Mouse (Mus musculus): ENCODE results near the gene Tecta. TPM values are rescaled to one million over a fixed set of nuclear protein-coding genes. Genes with fewer than 3 reads are reported as not detected.

Tecta gene
- polyA plus RNA-seq, 1 experiment from 2014 or later = 0.10 TPM

DNA sequence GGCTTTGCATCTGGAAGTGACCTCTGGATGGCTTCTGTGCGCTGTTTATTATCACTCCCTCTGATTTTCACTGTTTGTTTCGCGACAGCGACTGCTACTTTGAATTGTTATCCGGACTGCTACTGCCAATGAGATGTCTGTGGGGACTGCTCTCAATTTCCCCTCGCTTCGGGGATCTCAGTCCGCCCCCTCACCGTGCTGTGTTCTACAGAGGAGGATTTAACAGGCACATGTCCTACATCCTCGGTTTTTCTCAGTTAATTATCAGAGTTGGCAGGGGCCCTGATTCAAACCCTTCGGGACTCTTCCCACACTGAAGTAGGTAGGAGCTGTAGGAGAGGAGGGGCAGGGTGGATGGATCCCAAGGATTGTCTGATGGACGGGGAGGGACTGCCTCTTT is 67.0 kb downstream of the Tecta start:
- 77% methylated on average over 12 of the region's 12 CpGs for WGBS
- no peak overlapping the region for H3K4me3 ChIP-seq
- 0 out of 2 replicates have a peak, but pooled peaks cover 5% of the 10 kb centered on the region for H3K27me3 ChIP-seq (replicated peaks; ENCODE audit: low read depth, poor library complexity, severe bottlenecking)
- DNase-seq (ENCODE audit: low spot score) = no peak
- no peaks in the 10 kb centered on the region for H3K9me3 ChIP-seq
- H3K36me3 ChIP-seq (replicated peaks) = no peaks in the 10 kb centered on the region
- H3K27ac ChIP-seq (replicated peaks) = no peak overlapping the region
- no peaks in the 10 kb centered on the region for H3K4me1 ChIP-seq

DNA sequence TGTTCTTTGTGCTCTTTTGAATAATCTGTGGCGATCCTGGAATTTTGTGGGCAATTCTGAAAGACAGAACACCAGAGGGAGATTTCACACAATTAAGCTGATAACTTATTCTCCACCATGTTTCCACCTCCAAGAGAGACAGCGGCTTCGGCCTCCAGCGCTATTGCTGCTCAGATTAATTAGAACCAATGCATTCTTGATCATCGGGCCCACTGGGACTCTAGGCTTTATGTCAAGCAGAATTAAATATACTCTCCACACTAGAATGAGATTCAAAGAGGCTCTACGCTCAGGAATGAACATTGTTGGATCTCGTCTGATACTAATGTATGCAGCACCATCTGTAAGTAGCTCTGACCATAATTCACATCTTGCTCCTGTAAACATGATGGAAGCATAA is 68.4 kb downstream of the Tecta start:
- Histone ChIP-seq H3K27ac (replicated peaks) (no peak overlapping the region), H3K4me1 (no peaks in the 10 kb centered on the region), H3K36me3 (replicated peaks) (no peaks in the 10 kb centered on the region), H3K9me3 (no peaks in the 10 kb centered on the region), H3K27me3 (replicated peaks; ENCODE audit: low read depth, poor library complexity, severe bottlenecking) (0 out of 2 replicates have a peak, but pooled peaks cover 14% of the 10 kb centered on the region), H3K4me3 (no peak overlapping the region)
- DNase-seq (ENCODE audit: low spot score) = no peak
- 92% methylated on average over 7 of the region's 7 CpGs for WGBS

DNA sequence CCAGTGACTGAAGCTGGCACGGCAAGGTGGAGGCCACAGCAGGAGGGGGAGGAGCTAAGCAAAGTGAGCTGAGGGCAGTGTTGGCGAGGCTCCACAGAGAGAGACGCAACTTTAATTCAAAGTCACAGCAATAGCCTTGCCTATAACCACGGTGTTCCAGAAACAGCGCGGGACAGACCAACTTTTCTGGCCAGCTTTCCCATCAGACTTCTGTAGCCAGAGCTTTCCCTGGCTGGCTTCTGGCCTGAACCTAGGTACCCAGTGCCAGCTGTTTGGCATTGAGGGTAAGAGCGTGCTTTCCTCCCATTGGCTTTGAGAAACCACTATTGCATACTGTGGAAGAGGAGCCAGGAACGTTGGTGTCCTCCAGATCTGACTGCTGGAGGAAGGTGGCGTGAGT is 70.0 kb downstream of the Tecta start:
- WGBS = 80% methylated on average over 9 of the region's 9 CpGs
- H3K4me3 ChIP-seq = no peak overlapping the region
- H3K4me1 ChIP-seq = no peaks in the 10 kb centered on the region
- H3K27me3 ChIP-seq (replicated peaks; ENCODE audit: low read depth, poor library complexity, severe bottlenecking) = peaks cover 20% of the 10 kb centered on the region
- H3K27ac ChIP-seq (replicated peaks) = no peak overlapping the region
- H3K9me3 ChIP-seq = no peaks in the 10 kb centered on the region
- no peak for DNase-seq (ENCODE audit: low spot score)
- H3K36me3 ChIP-seq (replicated peaks) = no peaks in the 10 kb centered on the region

DNA sequence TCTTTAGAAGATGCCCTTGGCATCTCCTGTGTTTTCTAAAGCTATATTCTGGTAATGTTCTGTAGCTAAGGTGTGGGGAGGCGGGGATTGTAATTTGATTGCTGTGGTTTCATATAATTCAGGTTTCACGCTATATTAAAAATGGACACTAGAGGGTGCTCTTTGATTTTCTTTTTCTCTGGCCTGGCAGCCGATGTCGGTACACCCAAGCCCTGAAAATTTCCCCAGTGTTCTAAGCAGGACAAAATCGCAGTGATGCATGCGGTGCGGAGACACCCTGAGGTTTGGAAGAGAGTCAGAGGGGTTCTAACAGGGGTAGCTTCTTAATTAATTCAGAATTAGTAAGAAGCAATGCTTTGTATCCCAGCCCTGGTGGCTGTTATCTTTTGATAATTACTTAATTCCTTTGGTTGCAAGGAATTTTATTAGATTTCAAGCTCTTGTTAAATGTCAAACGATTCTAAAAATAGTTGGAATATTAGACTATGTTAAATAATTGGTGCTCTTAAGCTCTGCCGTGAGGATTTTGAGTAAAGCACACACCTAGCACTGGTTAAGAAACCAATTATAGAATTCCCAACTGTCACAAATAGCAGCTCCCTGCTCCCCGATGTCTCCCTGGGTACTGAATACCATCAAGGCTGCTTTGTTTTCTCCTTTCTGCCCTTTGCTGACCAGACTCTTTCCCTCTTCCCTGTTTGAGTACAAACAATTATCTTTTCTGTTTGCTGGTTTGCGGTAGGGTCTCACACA is 72.9 kb downstream of the Tecta start:
- Histone ChIP-seq H3K27me3 (replicated peaks; ENCODE audit: low read depth, poor library complexity, severe bottlenecking) (peaks cover 24% of the 10 kb centered on the region), H3K4me3 (no peak overlapping the region), H3K27ac (replicated peaks) (no peak overlapping the region), H3K36me3 (replicated peaks) (no peaks in the 10 kb centered on the region), H3K4me1 (no peaks in the 10 kb centered on the region), H3K9me3 (no peaks in the 10 kb centered on the region)
- 29% methylated on average over 11 of the region's 11 CpGs for WGBS
- DNase-seq (ENCODE audit: low spot score) = no peak

DNA sequence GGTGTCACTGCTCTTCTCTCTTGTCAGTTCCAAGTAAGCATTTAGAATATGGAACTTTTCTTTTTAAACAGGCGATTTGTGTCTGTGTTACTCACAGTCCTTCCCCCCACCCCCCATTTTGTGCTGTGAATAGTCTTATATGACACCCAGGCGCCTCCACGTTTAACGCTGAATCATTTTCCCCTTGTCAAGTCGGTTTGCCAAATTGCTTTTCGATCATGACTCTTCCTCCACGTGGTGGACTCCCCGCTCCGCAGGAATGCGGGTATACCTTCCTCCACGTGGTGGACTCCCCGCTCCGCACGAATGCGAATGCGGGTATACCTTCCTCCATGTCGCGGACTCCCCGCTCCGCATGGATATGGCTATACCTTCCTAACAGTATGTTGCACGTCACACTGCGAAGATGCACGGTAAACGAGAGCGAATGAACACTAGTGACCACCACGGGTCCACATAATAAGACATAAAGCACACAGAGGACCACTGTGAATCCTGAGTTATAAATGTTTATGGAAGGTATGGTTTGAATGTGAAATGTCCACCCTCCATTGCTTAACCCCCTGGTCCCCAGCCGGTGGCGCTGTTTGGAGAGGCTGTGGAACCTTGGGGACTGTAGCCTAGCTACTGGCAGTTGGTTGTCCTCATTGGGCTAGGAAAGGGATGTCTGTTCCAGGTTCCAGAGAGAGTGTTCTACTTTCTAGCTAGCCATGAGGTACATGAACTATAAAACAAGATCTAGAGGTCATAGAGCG is 74.9 kb downstream of the Tecta start:
- Histone ChIP-seq H3K9me3 (0 out of 2 replicates have a peak, but pooled peaks cover 2% of the 10 kb centered on the region), H3K4me1 (no peaks in the 10 kb centered on the region), H3K27me3 (replicated peaks; ENCODE audit: low read depth, poor library complexity, severe bottlenecking) (peaks cover 24% of the 10 kb centered on the region), H3K4me3 (0 out of 2 replicates have a peak overlapping the region, but pooled peaks have one; percentile 6), H3K27ac (replicated peaks) (no peak overlapping the region), H3K36me3 (replicated peaks) (no peaks in the 10 kb centered on the region)
- no peak for DNase-seq (ENCODE audit: low spot score)
- 57% methylated on average over 29 of the region's 29 CpGs for WGBS

DNA sequence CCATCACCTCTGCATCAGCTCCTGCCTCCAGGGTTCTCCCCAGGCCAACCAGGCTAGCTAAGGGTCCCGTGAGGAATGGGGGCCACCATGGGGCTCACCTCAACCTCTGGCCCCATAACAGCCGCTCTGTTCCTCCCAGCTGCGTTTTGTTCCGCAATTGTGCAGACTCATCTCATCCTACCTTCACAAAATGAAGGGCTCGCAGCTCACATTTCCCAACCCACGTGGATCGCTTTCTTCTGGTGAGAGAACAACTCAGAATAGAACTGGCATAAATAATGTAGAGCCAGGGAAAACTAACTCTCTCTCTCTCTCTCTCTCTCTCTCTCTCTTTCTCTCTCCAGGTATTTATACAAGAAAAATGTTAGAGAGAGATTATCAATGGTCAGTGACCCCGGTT is 76.5 kb downstream of the Tecta start:
- WGBS = 89% methylated on average over 8 of the region's 8 CpGs
- Histone ChIP-seq H3K4me3 (no peak overlapping the region), H3K27me3 (replicated peaks; ENCODE audit: low read depth, poor library complexity, severe bottlenecking) (peaks cover 24% of the 10 kb centered on the region), H3K36me3 (replicated peaks) (no peaks in the 10 kb centered on the region), H3K27ac (replicated peaks) (no peak overlapping the region), H3K9me3 (0 out of 2 replicates have a peak, but pooled peaks cover 2% of the 10 kb centered on the region), H3K4me1 (no peaks in the 10 kb centered on the region)
- no peak for DNase-seq (ENCODE audit: low spot score)

DNA sequence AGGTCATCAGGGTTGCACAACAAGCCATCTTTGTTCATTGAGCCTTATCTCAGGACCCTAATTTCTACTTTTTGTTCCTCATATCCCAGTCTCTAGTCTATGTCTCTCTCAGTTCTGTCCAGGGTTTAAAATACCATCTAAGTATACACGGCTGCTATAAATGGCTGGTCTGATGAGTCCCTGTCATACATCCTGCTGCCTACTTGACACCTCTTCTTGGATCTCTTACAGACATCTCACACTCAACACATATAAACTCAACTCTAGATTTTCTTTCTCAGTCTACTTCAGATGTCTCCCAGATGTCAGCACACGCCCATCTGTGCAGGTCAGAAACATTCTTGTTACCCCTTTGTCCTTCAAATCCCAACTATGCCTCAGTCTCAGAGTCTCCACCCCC is 78.3 kb downstream of the Tecta start:
- Histone ChIP-seq H3K4me3 (no peak overlapping the region), H3K9me3 (0 out of 2 replicates have a peak, but pooled peaks cover 2% of the 10 kb centered on the region), H3K4me1 (no peaks in the 10 kb centered on the region), H3K27ac (replicated peaks) (no peak overlapping the region), H3K27me3 (replicated peaks; ENCODE audit: low read depth, poor library complexity, severe bottlenecking) (peaks cover 10% of the 10 kb centered on the region), H3K36me3 (replicated peaks) (no peaks in the 10 kb centered on the region)
- WGBS = 79% methylated on average over 2 of the region's 2 CpGs
- no peak for DNase-seq (ENCODE audit: low spot score)

DNA sequence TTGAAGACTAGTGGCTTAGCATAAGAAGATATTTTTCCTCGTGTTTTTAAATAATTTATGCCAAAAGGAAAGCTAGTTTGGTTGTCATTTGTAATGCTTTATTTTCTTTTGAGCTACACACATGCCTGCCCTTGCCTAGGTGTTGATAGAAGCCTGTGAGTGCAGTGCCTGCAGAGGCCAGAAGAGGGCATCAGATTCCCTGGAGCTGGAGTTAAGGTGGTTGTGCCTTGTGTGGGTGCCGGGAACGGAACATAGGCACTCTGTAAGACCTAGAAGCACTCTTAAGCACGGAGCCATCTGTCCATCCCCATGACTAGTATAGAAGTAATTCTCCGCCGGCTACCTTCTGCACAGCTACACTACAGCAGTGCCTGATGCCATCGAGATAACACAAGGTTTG is 79.1 kb downstream of the Tecta start:
- H3K36me3 ChIP-seq (replicated peaks) = no peaks in the 10 kb centered on the region
- H3K27me3 ChIP-seq (replicated peaks; ENCODE audit: low read depth, poor library complexity, severe bottlenecking) = peaks cover 10% of the 10 kb centered on the region
- WGBS = 91% methylated on average over 7 of the region's 7 CpGs
- 0 out of 2 replicates have a peak, but pooled peaks cover 2% of the 10 kb centered on the region for H3K9me3 ChIP-seq
- no peak overlapping the region for H3K27ac ChIP-seq (replicated peaks)
- no peak overlapping the region for H3K4me3 ChIP-seq
- no peak for DNase-seq (ENCODE audit: low spot score)
- H3K4me1 ChIP-seq = no peaks in the 10 kb centered on the region

DNA sequence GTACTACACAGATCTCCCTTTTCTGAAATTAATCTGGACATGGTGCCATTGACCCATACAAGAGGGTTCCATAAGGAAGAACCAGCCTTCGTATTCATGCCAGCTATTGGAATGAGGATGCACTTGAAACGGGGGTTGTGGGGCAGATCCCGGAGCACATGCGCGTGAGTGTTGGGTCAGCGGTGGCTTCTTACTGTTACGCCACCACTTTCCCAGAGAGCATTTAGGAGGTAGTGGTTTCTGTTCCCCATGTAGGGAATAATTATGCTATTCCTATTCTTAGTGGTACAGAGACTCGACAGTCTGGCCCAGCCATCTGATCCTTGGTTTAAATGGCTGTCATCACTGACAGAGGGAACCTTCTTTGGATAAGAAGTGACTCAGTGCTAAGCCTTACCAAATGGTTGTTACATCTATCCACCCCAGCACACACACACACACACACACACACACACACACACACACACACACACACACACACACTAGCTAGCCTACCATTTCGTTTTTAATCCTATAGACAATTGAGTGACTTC is 81.2 kb downstream of the Tecta start:
- no peaks in the 10 kb centered on the region for H3K4me1 ChIP-seq
- no peaks in the 10 kb centered on the region for H3K27me3 ChIP-seq (replicated peaks; ENCODE audit: low read depth, poor library complexity, severe bottlenecking)
- H3K9me3 ChIP-seq = 0 out of 2 replicates have a peak, but pooled peaks cover 2% of the 10 kb centered on the region
- H3K36me3 ChIP-seq (replicated peaks) = no peaks in the 10 kb centered on the region
- no peak for DNase-seq (ENCODE audit: low spot score)
- H3K4me3 ChIP-seq = no peak overlapping the region
- no peak overlapping the region for H3K27ac ChIP-seq (replicated peaks)
- 89% methylated on average over 9 of the region's 9 CpGs for WGBS

DNA sequence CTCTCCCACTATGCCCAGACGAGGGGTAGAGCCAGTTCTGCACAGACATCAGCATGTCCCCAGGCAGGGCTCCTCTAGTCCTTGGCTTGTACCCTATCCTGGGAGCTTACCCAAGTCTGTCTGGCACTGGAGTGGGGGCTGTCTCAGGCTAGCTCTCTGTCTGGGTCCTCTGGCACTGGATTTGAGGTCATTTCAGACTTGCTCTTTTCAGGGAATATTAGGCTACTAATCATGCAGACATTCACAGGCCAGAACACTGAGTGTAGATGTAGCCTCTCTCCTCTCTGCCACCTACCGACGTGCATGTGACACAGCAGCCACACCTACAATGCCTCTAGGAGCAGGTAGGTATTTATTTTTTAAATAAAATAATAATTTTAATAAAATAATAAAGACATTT is 82.4 kb downstream of the Tecta start:
- no peak for DNase-seq (ENCODE audit: low spot score)
- no peaks in the 10 kb centered on the region for H3K4me1 ChIP-seq
- no peak overlapping the region for H3K4me3 ChIP-seq
- no peaks in the 10 kb centered on the region for H3K36me3 ChIP-seq (replicated peaks)
- no peaks in the 10 kb centered on the region for H3K27me3 ChIP-seq (replicated peaks; ENCODE audit: low read depth, poor library complexity, severe bottlenecking)
- 0 out of 2 replicates have a peak, but pooled peaks cover 2% of the 10 kb centered on the region for H3K9me3 ChIP-seq
- WGBS = 55% methylated on average over 3 of the region's 3 CpGs
- no peak overlapping the region for H3K27ac ChIP-seq (replicated peaks)

DNA sequence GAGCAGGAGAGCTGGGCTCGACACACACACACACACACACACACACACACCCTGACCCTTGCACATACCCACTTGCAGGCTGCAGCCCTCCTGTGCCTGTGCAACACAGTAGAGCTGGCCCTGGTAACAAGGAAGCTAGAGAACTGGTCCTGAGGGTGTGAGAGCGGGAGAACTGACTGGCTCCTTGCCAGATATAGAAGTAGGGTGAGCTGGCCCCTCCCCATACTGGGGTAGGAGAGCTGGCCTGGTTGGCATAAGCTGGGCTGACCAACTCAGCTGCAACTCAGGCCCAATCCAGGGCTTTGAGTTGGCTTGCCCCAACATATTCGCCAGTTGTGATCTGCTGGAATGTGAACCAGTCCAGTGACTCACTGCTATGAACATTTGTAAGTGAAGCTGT is 83.9 kb downstream of the Tecta start:
- Histone ChIP-seq H3K27ac (replicated peaks) (no peak overlapping the region), H3K9me3 (0 out of 2 replicates have a peak, but pooled peaks cover 2% of the 10 kb centered on the region), H3K27me3 (replicated peaks; ENCODE audit: low read depth, poor library complexity, severe bottlenecking) (no peaks in the 10 kb centered on the region), H3K4me3 (no peak overlapping the region), H3K36me3 (replicated peaks) (no peaks in the 10 kb centered on the region), H3K4me1 (no peaks in the 10 kb centered on the region)
- WGBS = 84% methylated on average over 3 of the region's 3 CpGs
- no peak for DNase-seq (ENCODE audit: low spot score)

DNA sequence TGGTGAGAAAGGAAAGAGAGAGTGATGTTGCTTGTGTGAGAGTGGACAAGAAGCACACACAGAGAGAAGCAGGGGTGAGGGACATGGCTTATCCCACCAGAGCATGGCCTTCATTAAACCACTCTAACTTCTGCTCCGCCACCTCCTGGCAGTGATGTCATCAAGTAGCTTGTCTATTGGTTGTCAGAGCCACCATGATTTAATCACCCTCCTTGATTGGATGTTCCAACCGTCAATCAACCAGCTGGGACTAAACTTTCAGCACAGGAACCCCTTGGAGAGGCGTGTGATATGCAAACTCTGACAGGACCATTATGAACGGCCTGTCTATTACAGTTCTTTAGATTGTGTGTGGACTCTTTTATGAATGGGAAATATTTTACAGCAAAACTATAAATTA is 84.8 kb downstream of the Tecta start:
- no peak overlapping the region for H3K4me3 ChIP-seq
- peak; percentile 39 for DNase-seq (ENCODE audit: low spot score)
- H3K36me3 ChIP-seq (replicated peaks) = no peaks in the 10 kb centered on the region
- H3K27ac ChIP-seq (replicated peaks) = no peak overlapping the region
- no peaks in the 10 kb centered on the region for H3K9me3 ChIP-seq
- 63% methylated on average over 4 of the region's 4 CpGs for WGBS
- H3K27me3 ChIP-seq (replicated peaks; ENCODE audit: low read depth, poor library complexity, severe bottlenecking) = no peaks in the 10 kb centered on the region
- H3K4me1 ChIP-seq = no peaks in the 10 kb centered on the region
